Mouse (Mus musculus) kidney, embryonic 15.5 days (tissue): ENCODE results near the gene Slamf9. TPM values are rescaled to one million over a fixed set of nuclear protein-coding genes. Genes with fewer than 3 reads are reported as not detected.

Experiments used
- ATAC-seq: fragments of 200-750 bp; cut with Nextera tagmentation; replicated peaks from 2 replicates; pipeline ENCODE4 v1.8.0; 2017; ENCODE audit warnings: moderate TSS enrichment; ENCODE audit not compliant: low FRiP score
- H3K27ac ChIP-seq: fragments of 300-500 bp; sonication (generic); 2 replicates; pipeline ENCODE4 v1.5.1; 2015; ENCODE audit warnings: mild to moderate bottlenecking, inconsistent platforms
- H3K27me3 ChIP-seq: fragments of 300-500 bp; sonication (generic); 2 replicates; pipeline ENCODE4 v1.6.1; 2015; ENCODE audit warnings: inconsistent platforms
- H3K36me3 ChIP-seq: fragments of 300-500 bp; sonication (generic); 2 replicates; pipeline ENCODE4 v1.6.1; 2015; ENCODE audit warnings: inconsistent platforms
- H3K4me1 ChIP-seq: fragments of 300-500 bp; sonication (generic); 2 replicates; pipeline ENCODE4 v1.6.1; 2015; ENCODE audit warnings: inconsistent platforms
- H3K4me2 ChIP-seq: fragments of 300-500 bp; sonication (generic); 2 replicates; pipeline ENCODE4 v1.6.1; 2015; ENCODE audit warnings: moderate library complexity, mild to moderate bottlenecking, inconsistent platforms
- H3K4me3 ChIP-seq: fragments of 300-500 bp; sonication (generic); replicated peaks from 2 replicates; pipeline ENCODE4 v1.5.1; 2015; ENCODE audit warnings: mild to moderate bottlenecking, inconsistent platforms
- H3K9ac ChIP-seq: fragments of 300-500 bp; sonication (generic); 2 replicates; pipeline ENCODE4 v1.6.1; 2015; ENCODE audit warnings: mild to moderate bottlenecking, inconsistent platforms
- H3K9me3 ChIP-seq: fragments of 300-500 bp; sonication (generic); replicated peaks from 2 replicates; pipeline ENCODE4 v1.6.1; 2016; ENCODE audit warnings: inconsistent platforms
- WGBS: fragments of 180-500 bp; shearing (Covaris S2); methylation state at CpG from one replicate; pipeline ENCODE4 v1.1.7; 2015; ENCODE audit warnings: mixed read lengths; 5-methylcytosine and 5-hydroxymethylcytosine counted together
- polyA plus RNA-seq: library from polyadenylated mRNA; unstranded; fragments of >200 nt; fragmentation: Nextera tagmentation; extraction: Ambion mirVana; gene quantifications from 2 replicates; pipeline ENCODE4 v1.2.1, GENCODE M21; 2015

Slamf9 gene
- polyA plus RNA-seq, 1 experiment from 2014 or later = 0.73 TPM

GRCm38 (mm10) chr1:172440521-172440920 lies 34.6 kb upstream of the Slamf9 start:
- no peaks in the 10 kb centered on the region for H3K9me3 ChIP-seq
- no peak overlapping the region for H3K27ac ChIP-seq
- no peaks in the 10 kb centered on the region for H3K36me3 ChIP-seq
- ATAC-seq = no peak
- no peaks in the 10 kb centered on the region for H3K27me3 ChIP-seq
- no peak overlapping the region for H3K9ac ChIP-seq
- H3K4me2 ChIP-seq = no peak overlapping the region
- WGBS = 75% methylated on average over 3 of the region's 3 CpGs
- peaks cover 12% of the 10 kb centered on the region; the same call in 1 of the 2 replicates for H3K4me1 ChIP-seq
- H3K4me3 ChIP-seq = no peak overlapping the region

GRCm38 (mm10) chr1:172441935-172442445 lies 33.2 kb upstream of the Slamf9 start:
- H3K27ac ChIP-seq = no peak overlapping the region
- no peak for ATAC-seq

DNA sequence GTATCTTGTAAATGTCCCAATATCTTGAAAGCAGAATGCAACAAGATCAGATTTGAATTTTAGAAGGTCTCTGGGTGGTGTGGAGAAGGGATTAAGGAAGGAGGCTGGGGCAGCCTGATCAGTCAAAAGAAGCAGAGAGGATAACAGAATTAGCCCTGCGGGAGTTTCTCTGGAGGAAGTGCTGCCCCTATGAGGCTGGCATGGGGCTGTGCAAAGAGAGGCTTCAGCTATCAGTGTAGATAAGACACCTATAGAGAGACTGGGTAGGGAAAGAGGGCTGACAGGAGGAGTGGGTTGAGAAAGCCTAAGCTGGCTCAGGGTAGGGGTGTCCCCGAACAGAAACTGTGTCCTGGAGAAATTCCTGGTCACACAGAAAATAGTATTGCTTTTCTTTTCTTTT lies 24.9 kb upstream of the Slamf9 start:
- peaks cover 13% of the 10 kb centered on the region for H3K4me1 ChIP-seq

More at GRCm38 (mm10) chr1:172441935-172442445, 33.2 kb upstream of the Slamf9 start:
- no peak overlapping the region for H3K9ac ChIP-seq
- H3K4me3 ChIP-seq = no peak overlapping the region
- H3K4me1 ChIP-seq = peaks cover 5% of the 10 kb centered on the region; the same call in 1 of the 2 replicates
- no peaks in the 10 kb centered on the region for H3K9me3 ChIP-seq
- WGBS = 84% methylated on average over 9 of the region's 9 CpGs
- no peaks in the 10 kb centered on the region for H3K36me3 ChIP-seq
- no peak overlapping the region for H3K4me2 ChIP-seq
- no peaks in the 10 kb centered on the region for H3K27me3 ChIP-seq

GRCm38 (mm10) chr1:172450848-172451470 lies 24.2 kb upstream of the Slamf9 start:
- peak; percentile 57; the same call in 1 of the 2 replicates for ATAC-seq

More for the DNA sequence above, 24.9 kb upstream of the Slamf9 start:
- Histone ChIP-seq H3K4me2 (no peak overlapping the region), H3K9ac (no peak overlapping the region), H3K36me3 (no peaks in the 10 kb centered on the region), H3K27me3 (no peaks in the 10 kb centered on the region), H3K27ac (no peak overlapping the region), H3K9me3 (no peaks in the 10 kb centered on the region), H3K4me3 (no peak overlapping the region)
- WGBS = 48% methylated on average over 2 of the region's 2 CpGs
- ATAC-seq = 0 out of 2 replicates have a peak, but pooled peaks have one; percentile 20

DNA sequence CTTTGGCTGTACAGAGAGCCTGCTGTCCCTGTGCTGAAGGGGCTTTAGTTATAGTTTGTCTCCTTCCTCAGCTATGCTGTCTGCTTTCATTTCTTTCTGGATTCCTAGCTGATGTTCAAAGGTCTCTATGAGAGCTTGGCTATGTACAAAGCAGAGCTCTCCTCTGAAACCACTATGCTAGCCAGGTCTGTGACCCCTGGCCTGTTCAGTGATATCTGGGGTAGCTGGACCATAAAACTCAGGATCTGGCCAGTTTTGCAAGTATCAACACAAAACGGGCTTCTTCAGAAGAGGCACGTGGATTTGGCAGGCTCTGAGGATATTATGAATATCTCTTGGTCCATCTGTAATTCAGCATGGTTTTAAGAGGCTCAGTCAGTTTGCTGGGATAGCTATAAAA lies 22.2 kb upstream of the Slamf9 start:
- Histone ChIP-seq H3K9me3 (no peaks in the 10 kb centered on the region), H3K27me3 (no peaks in the 10 kb centered on the region), H3K9ac (no peak overlapping the region), H3K36me3 (no peaks in the 10 kb centered on the region), H3K27ac (no peak overlapping the region), H3K4me3 (no peak overlapping the region), H3K4me2 (no peak overlapping the region), H3K4me1 (peaks cover 13% of the 10 kb centered on the region)
- 54% methylated on average over 2 of the region's 2 CpGs for WGBS
- no peak for ATAC-seq

More at GRCm38 (mm10) chr1:172450848-172451470, 24.2 kb upstream of the Slamf9 start:
- no peak overlapping the region for H3K4me3 ChIP-seq
- no peaks in the 10 kb centered on the region for H3K36me3 ChIP-seq
- no peak overlapping the region for H3K9ac ChIP-seq
- H3K27me3 ChIP-seq = no peaks in the 10 kb centered on the region
- 37% methylated on average over 17 of the region's 17 CpGs for WGBS
- H3K4me2 ChIP-seq = 0 out of 2 replicates have a peak overlapping the region, but pooled peaks have one; percentile 21
- H3K9me3 ChIP-seq = no peaks in the 10 kb centered on the region
- peaks cover 13% of the 10 kb centered on the region for H3K4me1 ChIP-seq
- H3K27ac ChIP-seq = no peak overlapping the region

- H3K4me2 ChIP-seq = no peak overlapping the region
- ATAC-seq = no peak
- 100% methylated on average over 2 of the region's 2 CpGs for WGBS
- H3K9me3 ChIP-seq = no peaks in the 10 kb centered on the region
- H3K27ac ChIP-seq = no peak overlapping the region
- H3K27me3 ChIP-seq = no peaks in the 10 kb centered on the region
- peaks cover 13% of the 10 kb centered on the region for H3K4me1 ChIP-seq
- no peaks in the 10 kb centered on the region for H3K36me3 ChIP-seq
- no peak overlapping the region for H3K4me3 ChIP-seq
- no peak overlapping the region for H3K9ac ChIP-seq
Observed at GRCm38 (mm10) chr1:172453810-172454209, 21.3 kb upstream of the Slamf9 start.

GRCm38 (mm10) chr1:172455416-172455815 lies 19.7 kb upstream of the Slamf9 start:
- 26% methylated on average over 4 of the region's 4 CpGs for WGBS

GRCm38 (mm10) chr1:172456001-172456677 lies 19.0 kb upstream of the Slamf9 start:
- Histone ChIP-seq H3K27me3 (no peaks in the 10 kb centered on the region), H3K4me3 (no peak overlapping the region), H3K4me1 (peaks cover 8% of the 10 kb centered on the region), H3K9me3 (no peaks in the 10 kb centered on the region), H3K9ac (no peak overlapping the region), H3K36me3 (no peaks in the 10 kb centered on the region), H3K4me2 (no peak overlapping the region), H3K27ac (no peak overlapping the region)
- no peak for ATAC-seq
- WGBS = 71% methylated on average over 7 of the region's 7 CpGs

More at GRCm38 (mm10) chr1:172455416-172455815, 19.7 kb upstream of the Slamf9 start:
- no peak for ATAC-seq
- no peak overlapping the region for H3K4me3 ChIP-seq
- no peaks in the 10 kb centered on the region for H3K36me3 ChIP-seq
- no peak overlapping the region for H3K4me2 ChIP-seq
- H3K9me3 ChIP-seq = no peaks in the 10 kb centered on the region
- peaks cover 13% of the 10 kb centered on the region for H3K4me1 ChIP-seq
- H3K27me3 ChIP-seq = no peaks in the 10 kb centered on the region
- H3K27ac ChIP-seq = no peak overlapping the region
- no peak overlapping the region for H3K9ac ChIP-seq

DNA sequence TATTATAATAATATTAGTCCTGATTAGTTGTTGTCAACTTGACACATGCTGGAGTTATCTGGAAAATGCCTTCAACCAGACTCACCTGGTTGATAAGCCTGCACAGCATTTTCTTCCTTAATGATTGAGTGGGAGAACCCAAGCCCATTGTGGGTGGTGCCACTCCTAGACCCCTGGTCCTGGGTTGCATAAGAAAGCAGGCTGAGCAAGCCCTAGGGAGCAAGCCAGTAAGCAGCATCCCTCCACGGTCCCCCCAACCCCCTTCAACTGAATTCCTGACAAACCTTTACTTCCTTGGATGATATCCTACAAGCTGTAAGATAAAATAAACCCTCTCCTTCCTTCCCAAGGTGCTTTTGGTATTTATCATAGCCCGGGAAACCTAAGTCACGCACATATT lies 18.0 kb upstream of the Slamf9 start:
- Histone ChIP-seq H3K4me3 (no peak overlapping the region), H3K4me2 (no peak overlapping the region), H3K36me3 (no peaks in the 10 kb centered on the region), H3K9me3 (no peaks in the 10 kb centered on the region), H3K27me3 (no peaks in the 10 kb centered on the region), H3K4me1 (peaks cover 4% of the 10 kb centered on the region; the same call in 1 of the 2 replicates), H3K9ac (no peak overlapping the region), H3K27ac (no peak overlapping the region)
- WGBS = 90% methylated on average over 3 of the region's 3 CpGs
- ATAC-seq = no peak

DNA sequence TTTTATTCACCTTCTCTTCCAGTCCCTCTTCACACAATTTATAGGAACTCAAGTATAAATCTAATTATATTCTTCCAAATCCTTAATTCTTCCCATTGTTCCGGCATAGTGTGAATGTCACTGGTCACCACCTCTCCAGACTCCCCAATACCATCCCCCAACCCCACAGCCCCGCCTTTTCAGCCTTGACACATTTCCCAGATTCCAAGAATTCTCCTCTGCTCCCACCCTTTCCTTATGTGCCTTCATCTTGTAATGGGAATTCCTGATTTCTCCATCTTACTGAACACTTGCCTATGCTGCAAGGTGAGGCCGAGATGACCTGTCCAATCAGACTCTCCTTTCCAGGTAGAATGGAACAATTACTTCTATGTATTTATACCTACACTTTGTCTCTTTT lies 17.1 kb upstream of the Slamf9 start:
- no peaks in the 10 kb centered on the region for H3K9me3 ChIP-seq
- no peaks in the 10 kb centered on the region for H3K27me3 ChIP-seq
- no peak overlapping the region for H3K4me2 ChIP-seq
- no peak overlapping the region for H3K4me3 ChIP-seq
- 86% methylated on average over 3 of the region's 3 CpGs for WGBS
- no peaks in the 10 kb centered on the region for H3K36me3 ChIP-seq
- ATAC-seq = no peak
- H3K9ac ChIP-seq = no peak overlapping the region
- peaks cover 9% of the 10 kb centered on the region; the same call in 1 of the 2 replicates for H3K4me1 ChIP-seq
- no peak overlapping the region for H3K27ac ChIP-seq

DNA sequence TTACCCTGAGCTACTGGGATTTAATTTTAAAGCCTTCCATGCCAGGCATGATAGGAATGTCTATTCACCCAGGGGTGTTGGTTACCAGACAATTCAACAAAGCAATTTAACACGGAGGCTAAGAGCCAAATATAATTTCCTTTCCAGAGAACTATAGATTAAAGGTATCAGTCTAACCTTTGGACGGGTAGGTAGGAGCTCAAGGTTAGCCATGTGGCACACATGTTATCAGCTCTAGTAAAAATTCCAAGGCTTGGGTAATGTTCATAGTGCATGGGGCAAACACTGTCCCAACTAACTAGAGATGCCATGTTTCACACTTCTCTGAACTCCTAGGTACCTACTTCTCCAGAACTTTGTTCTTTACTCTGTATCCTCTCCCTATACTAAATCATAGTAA lies 13.6 kb upstream of the Slamf9 start:
- Histone ChIP-seq H3K27ac (no peak overlapping the region), H3K4me1 (0 out of 2 replicates have a peak, but pooled peaks cover 5% of the 10 kb centered on the region), H3K9ac (no peak overlapping the region), H3K4me2 (no peak overlapping the region), H3K36me3 (no peaks in the 10 kb centered on the region), H3K4me3 (no peak overlapping the region), H3K9me3 (no peaks in the 10 kb centered on the region), H3K27me3 (no peaks in the 10 kb centered on the region)
- WGBS = 71% methylated on average over 2 of the region's 2 CpGs
- ATAC-seq = no peak

GRCm38 (mm10) chr1:172462534-172462933 lies 12.6 kb upstream of the Slamf9 start:
- ATAC-seq = peak; percentile 44; the same call in 1 of the 2 replicates
- Histone ChIP-seq H3K27ac (no peak overlapping the region), H3K4me3 (no peak overlapping the region), H3K9ac (no peak overlapping the region), H3K4me1 (0 out of 2 replicates have a peak, but pooled peaks cover 5% of the 10 kb centered on the region), H3K9me3 (no peaks in the 10 kb centered on the region), H3K36me3 (no peaks in the 10 kb centered on the region), H3K27me3 (no peaks in the 10 kb centered on the region), H3K4me2 (no peak overlapping the region)
- 66% methylated on average over 3 of the region's 3 CpGs for WGBS
